Mouse (Mus musculus) urinary bladder, adult 18-20 months (tissue): ENCODE measurements around the gene Rpl34.

ENCODE experiments used
- DNase-seq, 2 experiments: peaks; one replicate each; pipeline ENCODE4 v3.0.0; 2022; ENCODE audit warnings: low spot score in 2 of 2, mixed read lengths in 2 of 2

The Rpl34 gene

GRCm38 (mm10) chr3:130712891-130713290 is 17.3 kb downstream of the Rpl34 start:
- no peak for DNase-seq

- no peak for DNase-seq
These were observed 20.1 kb downstream of the Rpl34 start for GRCm38 (mm10) chr3:130710103-130710502.

GRCm38 (mm10) chr3:130708967-130709924 is 21.0 kb downstream of the Rpl34 start, which contains the start of gene Ostc:
Gene Ostc (minus strand): TSS chr3:130709444.
- DNase-seq: peak; percentile 87 to 91

GRCm38 (mm10) chr3:130708529-130708928 is 21.7 kb downstream of the Rpl34 start:
- DNase-seq: no peak

GRCm38 (mm10) chr3:130702289-130702688 is 27.9 kb downstream of the Rpl34 start:
- no peak for DNase-seq

GRCm38 (mm10) chr3:130697622-130698021 is 32.6 kb downstream of the Rpl34 start:
- DNase-seq: no peak

- no peak for DNase-seq
These were observed 35.5 kb downstream of the Rpl34 start for GRCm38 (mm10) chr3:130694705-130695104.

GRCm38 (mm10) chr3:130694041-130694593 is 36.1 kb downstream of the Rpl34 start:
- DNase-seq: no peak

GRCm38 (mm10) chr3:130691596-130692170 is 38.5 kb downstream of the Rpl34 start:
- no peak for DNase-seq

- no peak for DNase-seq
These were observed 39.2 kb downstream of the Rpl34 start for GRCm38 (mm10) chr3:130690834-130691595.

- DNase-seq: peak in 1 of 2 experiments; percentile 25
These were observed 40.6 kb downstream of the Rpl34 start for GRCm38 (mm10) chr3:130689630-130690029.

- no peak for DNase-seq
These were observed 43.1 kb downstream of the Rpl34 start for GRCm38 (mm10) chr3:130687051-130687450.

- DNase-seq: no peak
These were observed 45.2 kb downstream of the Rpl34 start for GRCm38 (mm10) chr3:130685014-130685366.

GRCm38 (mm10) chr3:130684276-130685013 is 45.8 kb downstream of the Rpl34 start:
- no peak for DNase-seq

GRCm38 (mm10) chr3:130683836-130684235 is 46.4 kb downstream of the Rpl34 start:
- DNase-seq: no peak

GRCm38 (mm10) chr3:130682183-130682582 is 48.0 kb downstream of the Rpl34 start:
- no peak for DNase-seq

GRCm38 (mm10) chr3:130681226-130681625 is 49.0 kb downstream of the Rpl34 start:
- DNase-seq: no peak

GRCm38 (mm10) chr3:130677671-130678460 is 52.3 kb downstream of the Rpl34 start:
- no peak for DNase-seq
